Mouse (Mus musculus) intestine, postnatal 0 days (tissue): ENCODE data around the gene Mylpf. TPM values are rescaled to one million over a fixed set of nuclear protein-coding genes. Genes with fewer than 3 reads are reported as not detected.

Experiments used
- ATAC-seq: fragments of 200-750 bp; cut with Nextera tagmentation; 2 replicates; pipeline ENCODE4 v1.8.0; 2017; ENCODE audit warnings: mild to moderate bottlenecking, moderate TSS enrichment, moderate library complexity
- H3K27ac ChIP-seq: fragments of 300-500 bp; sonication (generic); 2 replicates; pipeline ENCODE4 v1.5.1; 2014; ENCODE audit warnings: mild to moderate bottlenecking, low read depth, low read length, moderate library complexity
- H3K27me3 ChIP-seq: fragments of 300-500 bp; sonication (generic); replicated peaks from 2 replicates; pipeline ENCODE4 v1.6.1; 2014; ENCODE audit warnings: low read length, mixed read lengths; ENCODE audit not compliant: control insufficient read depth, insufficient read depth
- H3K36me3 ChIP-seq: fragments of 300-500 bp; sonication (generic); 2 replicates; pipeline ENCODE4 v1.6.1; 2014; ENCODE audit warnings: mild to moderate bottlenecking, moderate library complexity; ENCODE audit not compliant: control insufficient read depth, insufficient read depth
- H3K4me1 ChIP-seq: fragments of 300-500 bp; sonication (generic); replicated peaks from 2 replicates; pipeline ENCODE4 v1.6.1; 2014; ENCODE audit warnings: antibody characterized with exemption, low read length, mixed read lengths; ENCODE audit not compliant: control insufficient read depth, insufficient read depth
- H3K4me2 ChIP-seq: fragments of 300-500 bp; sonication (generic); replicated peaks from 2 replicates; pipeline ENCODE4 v1.6.1; 2014; ENCODE audit warnings: low read depth, mild to moderate bottlenecking, moderate library complexity
- H3K4me3 ChIP-seq: fragments of 300-500 bp; sonication (generic); 2 replicates; pipeline ENCODE4 v1.5.1; 2014; ENCODE audit warnings: low read depth, low read length
- H3K9ac ChIP-seq: fragments of 300-500 bp; sonication (generic); 2 replicates; pipeline ENCODE4 v1.6.1; 2014; ENCODE audit warnings: mild to moderate bottlenecking, low read depth, low read length
- H3K9me3 ChIP-seq: fragments of 300-500 bp; sonication (generic); 2 replicates; pipeline ENCODE4 v1.6.1; 2016; ENCODE audit warnings: mixed run types; ENCODE audit not compliant: control insufficient read depth
- CTCF ChIP-seq: sonication (generic); IDR thresholded peaks from 2 replicates; pipeline ENCODE4 v1.5.1; 2016; ENCODE audit warnings: low read depth, mild to moderate bottlenecking, control low read depth, antibody characterized with exemption, moderate library complexity
- WGBS: fragments of 180-500 bp; shearing (Covaris S2); extraction: QIAGEN DNeasy Blood & Tissue Kit; methylation state at CpG from one replicate; pipeline ENCODE4 v1.1.7; 2014; 5-methylcytosine and 5-hydroxymethylcytosine counted together
- polyA plus RNA-seq: library from polyadenylated mRNA; unstranded; fragments of >200 nt; fragmentation: Nextera tagmentation; extraction: Ambion mirVana; gene quantifications from 2 replicates; pipeline ENCODE4 v1.2.1, GENCODE M21; 2015

Mylpf gene
- polyA plus RNA-seq, 1 experiment from 2014 or later: 10.7 TPM

- H3K9me3 ChIP-seq: no peaks in the 10 kb centered on the region
- peak; percentile 94 for ATAC-seq
- H3K4me2 ChIP-seq: peak within 1 kb of the TSS; percentile 79
- H3K27ac ChIP-seq: peak within 1 kb of the TSS; percentile 88
- peaks cover 18% of the 10 kb centered on the region; the same call in 1 of the 2 replicates for H3K4me1 ChIP-seq
- peaks cover 70% of the 10 kb centered on the region for H3K36me3 ChIP-seq
- peak; percentile 64 for TF ChIP-seq CTCF
- no peaks in the 10 kb centered on the region for H3K27me3 ChIP-seq
- peak within 1 kb of the TSS; percentile 75 for H3K4me3 ChIP-seq
- H3K9ac ChIP-seq: peak within 1 kb of the TSS; percentile 67
- under 1% methylated on average over 51 of the region's 51 CpGs for WGBS
Observed at GRCm38 (mm10) chr7:127195544-127196295, 13.0 kb upstream of the Mylpf start, which contains the start of gene Cd2bp2. Gene Cd2bp2, minus strand, starts transcription at chr7:127196050.

- no peak for ATAC-seq
Observed at GRCm38 (mm10) chr7:127196484-127196883, 12.2 kb upstream of the Mylpf start.

GRCm38 (mm10) chr7:127206606-127207005 is 2.1 kb upstream of the Mylpf start:
- no peak for TF ChIP-seq CTCF
- Histone ChIP-seq H3K9me3 (no peaks in the 10 kb centered on the region), H3K4me2 (peak overlapping the region; percentile 93), H3K27ac (no peak overlapping the region), H3K4me1 (no peaks in the 10 kb centered on the region), H3K9ac (peak overlapping the region; percentile 76), H3K4me3 (peak overlapping the region; percentile 77), H3K36me3 (peaks cover 16% of the 10 kb centered on the region), H3K27me3 (no peaks in the 10 kb centered on the region)
- 30% methylated on average over 2 of the region's 2 CpGs for WGBS
- no peak for ATAC-seq

More at GRCm38 (mm10) chr7:127196484-127196883, 12.2 kb upstream of the Mylpf start:
- Histone ChIP-seq H3K9ac (peak overlapping the region; percentile 64), H3K27me3 (no peaks in the 10 kb centered on the region), H3K4me2 (peak overlapping the region; percentile 79), H3K4me1 (peaks cover 18% of the 10 kb centered on the region; the same call in 1 of the 2 replicates), H3K27ac (no peak overlapping the region), H3K36me3 (peaks cover 73% of the 10 kb centered on the region), H3K4me3 (peak overlapping the region; percentile 75), H3K9me3 (no peaks in the 10 kb centered on the region)
- WGBS: 49% methylated on average over 11 of the region's 11 CpGs
- no peak for TF ChIP-seq CTCF

- H3K27ac ChIP-seq: peak overlapping the region; percentile 79
- H3K36me3 ChIP-seq: peaks cover 12% of the 10 kb centered on the region
- under 1% methylated on average over 52 of the region's 53 CpGs for WGBS
- peak overlapping the region; percentile 93 for H3K4me2 ChIP-seq
- no peak for TF ChIP-seq CTCF
- peak overlapping the region; percentile 77 for H3K4me3 ChIP-seq
- H3K9me3 ChIP-seq: no peaks in the 10 kb centered on the region
- H3K27me3 ChIP-seq: no peaks in the 10 kb centered on the region
- peak overlapping the region; percentile 76 for H3K9ac ChIP-seq
- no peaks in the 10 kb centered on the region for H3K4me1 ChIP-seq
- no peak for ATAC-seq
Observed at GRCm38 (mm10) chr7:127207374-127208294, 1.1 kb upstream of the Mylpf start.

GRCm38 (mm10) chr7:127208295-127208552 is 466 bp upstream of the Mylpf start, which contains the start of gene Tbc1d10b:
Gene Tbc1d10b, minus strand, starts transcription at chr7:127208468.
- ATAC-seq: peak; percentile 50
- H3K9ac ChIP-seq: peak within 1 kb of the TSS; percentile 76
- no peaks in the 10 kb centered on the region for H3K4me1 ChIP-seq
- H3K36me3 ChIP-seq: peaks cover 7% of the 10 kb centered on the region
- WGBS: 0% methylated on average over 32 of the region's 44 CpGs
- no peaks in the 10 kb centered on the region for H3K9me3 ChIP-seq
- TF ChIP-seq CTCF: 0 out of 2 replicates have a peak, but pooled peaks have one; percentile 19
- peak within 1 kb of the TSS; percentile 93 for H3K4me2 ChIP-seq
- H3K27ac ChIP-seq: peak within 1 kb of the TSS; percentile 79
- peak within 1 kb of the TSS; percentile 77 for H3K4me3 ChIP-seq
- no peaks in the 10 kb centered on the region for H3K27me3 ChIP-seq

GRCm38 (mm10) chr7:127209851-127210250 is 1.2 kb downstream of the Mylpf start:
- Histone ChIP-seq H3K4me1 (no peaks in the 10 kb centered on the region), H3K27me3 (no peaks in the 10 kb centered on the region), H3K36me3 (no peaks in the 10 kb centered on the region), H3K9me3 (no peaks in the 10 kb centered on the region), H3K4me3 (no peak overlapping the region), H3K27ac (no peak overlapping the region), H3K9ac (no peak overlapping the region), H3K4me2 (no peak overlapping the region; the same call in 1 of the 2 replicates)
- WGBS: 84% methylated on average over 5 of the region's 5 CpGs
- no peak for ATAC-seq
- no peak for TF ChIP-seq CTCF
